Mouse (Mus musculus) gastrocnemius, postnatal 25 days (tissue): ENCODE data around the gene Proser1. TPM values are rescaled to one million over a fixed set of nuclear protein-coding genes. Genes with fewer than 3 reads are reported as not detected.

Experiments
- DNase-seq: peaks from one replicate; pipeline ENCODE4 v3.0.0; 2022
- long read RNA-seq, 2 experiments: library from polyadenylated mRNA; stranded (forward); transcript quantifications; one replicate each; pipeline ENCODE4 v2.0.0; 2021
- total RNA-seq, 2 experiments: library from RNA; stranded (reverse); gene quantifications; 1 replicate in 1 of 2; 2 replicates in 1 of 2; pipeline ENCODE4 v1.2.3; 2021

Gene Proser1
- total RNA-seq = 1 to 10 TPM; 6.0 to 6.8 TPM
- long read RNA-seq, experiment 1, full-length matches to known transcripts = 1 of 1 reads
- long read RNA-seq, experiment 1, partial matches to known transcripts = 0 of 1 reads
- long read RNA-seq, experiment 1, other reads (novel, unspliced or antisense) = 0 of 1 reads
- long read RNA-seq, experiment 2, partial matches to known transcripts = 1 of 1 reads
- long read RNA-seq, experiment 2, other reads (novel, unspliced or antisense) = 0 of 1 reads

GRCm38 (mm10) chr3:53463046-53463764, at the start of gene Proser1, which contains the start of gene Nhlrc3:
TSS of gene Proser1 (plus strand) at chr3:53463666.
TSS of gene Nhlrc3 (minus strand) at chr3:53463332.
- DNase-seq = peak; percentile 96

DNA sequence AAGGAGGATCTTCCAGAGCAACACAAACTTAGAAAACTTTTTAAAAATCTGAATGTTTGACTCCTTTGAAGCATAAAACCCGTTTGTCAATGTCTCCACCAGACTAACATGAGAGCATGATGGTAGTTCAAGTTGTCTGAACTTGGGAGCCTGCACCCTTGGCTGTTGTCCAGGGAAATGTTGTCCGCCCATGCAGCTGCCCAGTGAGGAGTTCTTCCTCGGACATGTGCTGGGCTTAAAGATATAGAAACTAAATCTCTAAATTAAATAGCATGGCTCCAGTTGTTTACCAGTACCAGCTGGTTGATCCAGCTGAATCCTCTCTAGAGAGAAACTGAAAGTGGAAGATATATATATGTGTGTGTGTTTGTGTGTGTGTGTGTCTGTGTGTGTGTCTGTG, 49.5 kb upstream of the Proser1 start:
- DNase-seq = no peak

DNA sequence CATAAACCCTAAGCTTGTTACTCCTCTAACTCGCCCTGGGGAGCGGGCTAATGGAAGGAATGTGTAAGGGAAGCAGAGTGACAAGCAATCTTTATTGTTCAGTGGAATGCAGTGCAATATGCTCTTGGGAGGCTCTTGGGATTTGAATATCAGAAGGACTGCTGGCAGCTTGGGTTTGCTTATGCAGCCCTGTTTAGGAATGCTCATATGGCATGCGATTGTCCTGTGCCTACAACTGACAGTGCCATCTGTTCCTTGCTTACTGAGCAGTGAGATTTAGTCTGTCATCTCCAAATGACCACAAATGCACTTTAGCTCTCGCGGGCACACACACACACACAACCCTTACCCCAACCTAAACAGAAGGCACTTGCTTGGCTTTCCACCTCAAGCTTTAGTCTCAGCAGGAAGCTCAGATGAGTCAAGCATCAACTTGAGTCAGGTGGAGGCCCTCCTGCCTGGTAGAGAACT, 47.4 kb upstream of the Proser1 start:
- DNase-seq = no peak

DNA sequence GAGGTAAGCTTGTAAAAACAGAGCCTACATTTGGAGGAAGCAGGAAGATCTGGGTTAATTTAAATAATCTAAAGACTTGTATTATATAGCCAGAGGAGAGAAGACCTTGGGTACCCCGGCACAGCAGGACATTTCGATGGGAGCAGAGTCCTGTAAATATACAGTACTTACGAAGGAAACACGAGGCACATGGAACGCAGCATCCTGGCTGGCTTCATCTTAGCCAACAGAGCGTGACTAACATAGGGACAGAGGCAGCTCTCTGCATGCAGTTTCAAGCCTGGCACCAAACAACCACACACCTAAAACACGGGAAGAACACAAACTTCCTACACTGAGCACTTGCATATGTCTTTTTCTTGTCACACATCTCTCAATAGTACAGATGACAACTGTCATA, 45.8 kb upstream of the Proser1 start:
- DNase-seq = no peak

- no peak for DNase-seq
Measured at GRCm38 (mm10) chr3:53421656-53422055, 41.8 kb upstream of the Proser1 start.

DNA sequence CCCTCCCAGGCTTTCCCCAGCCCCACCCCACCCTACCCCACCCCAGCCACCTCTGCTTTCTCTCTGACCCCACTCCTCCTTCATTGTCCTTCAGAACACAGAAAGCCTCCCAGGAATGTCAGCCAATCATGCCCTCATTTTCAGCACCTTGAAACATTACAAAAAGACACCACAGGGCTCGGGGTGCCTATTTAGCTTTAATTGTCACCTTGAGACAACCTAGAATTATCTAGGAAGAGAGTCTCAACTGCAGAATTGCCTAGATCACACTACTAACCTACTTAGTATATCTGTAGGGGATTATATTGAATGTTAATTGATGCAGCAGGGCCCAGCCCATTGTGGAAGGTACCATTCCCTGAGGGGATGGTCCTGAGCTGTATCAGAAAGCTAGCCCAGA, 40.8 kb upstream of the Proser1 start:
- DNase-seq = no peak

GRCm38 (mm10) chr3:53423576-53423975, 39.9 kb upstream of the Proser1 start:
- no peak for DNase-seq

DNA sequence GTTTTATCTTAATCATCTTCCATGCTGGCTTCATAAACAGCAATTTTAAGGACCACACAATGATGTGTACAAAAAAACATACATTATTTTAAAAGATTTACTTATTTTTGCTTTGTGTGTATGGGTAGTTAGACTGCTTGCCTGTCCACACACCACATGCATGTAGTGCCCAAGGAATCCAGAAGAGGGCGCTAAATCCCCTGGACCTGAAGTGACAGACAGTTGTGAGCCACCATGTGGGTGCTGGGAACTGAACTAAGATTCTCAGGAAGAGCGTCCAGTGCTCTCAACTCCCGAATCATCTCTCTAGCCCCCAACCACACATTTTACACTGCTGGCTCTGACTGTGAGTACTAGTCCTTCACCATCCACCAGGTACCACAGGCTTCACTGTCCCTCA, 28.9 kb upstream of the Proser1 start:
- DNase-seq = no peak

GRCm38 (mm10) chr3:53436550-53436949, 26.9 kb upstream of the Proser1 start:
- no peak for DNase-seq

GRCm38 (mm10) chr3:53445540-53445939, 17.9 kb upstream of the Proser1 start:
- DNase-seq = no peak

- DNase-seq = no peak
Measured at GRCm38 (mm10) chr3:53446801-53447200, 16.7 kb upstream of the Proser1 start.

DNA sequence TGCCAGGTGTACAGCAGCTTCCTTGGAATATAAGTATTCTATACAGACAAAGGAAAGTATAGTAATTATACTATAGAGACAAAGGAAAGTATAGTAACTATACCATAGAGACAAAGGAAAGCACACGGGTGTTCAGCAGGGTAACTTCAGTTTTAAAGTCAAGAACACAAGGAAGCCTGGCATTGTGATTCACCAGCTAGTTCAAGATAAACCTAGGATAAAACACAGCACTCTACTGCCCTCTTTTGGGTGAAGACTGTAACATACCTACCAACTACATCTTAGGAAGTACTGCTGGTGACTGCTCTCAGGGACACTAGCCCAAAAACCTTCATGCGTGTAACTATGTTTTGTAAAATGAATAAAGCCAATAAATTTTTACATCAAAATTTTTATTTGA, 15.3 kb upstream of the Proser1 start:
- DNase-seq = no peak

DNA sequence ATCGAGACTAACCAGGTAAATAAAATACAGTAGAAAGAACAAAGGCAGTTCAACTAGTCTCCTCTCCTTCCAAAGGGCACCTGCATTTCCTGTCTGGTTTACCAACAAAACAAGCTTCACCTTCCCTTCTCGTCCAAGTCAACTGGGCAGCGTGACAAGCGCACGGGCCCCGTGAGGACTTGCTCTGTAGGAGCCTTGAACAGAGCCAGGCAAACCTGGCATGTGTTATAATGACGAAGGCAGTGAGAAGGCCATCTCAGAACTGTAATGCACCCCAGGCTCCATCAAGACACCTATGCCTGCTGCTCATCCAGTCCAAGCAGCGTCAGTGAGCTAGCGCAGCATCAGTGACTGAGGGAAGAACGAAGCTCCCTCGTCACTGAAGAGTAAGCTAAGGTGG, 12.8 kb upstream of the Proser1 start:
- no peak for DNase-seq

GRCm38 (mm10) chr3:53452351-53452750, 11.1 kb upstream of the Proser1 start:
- DNase-seq = no peak

- DNase-seq = no peak
Measured at GRCm38 (mm10) chr3:53453346-53453745, 10.1 kb upstream of the Proser1 start.

DNA sequence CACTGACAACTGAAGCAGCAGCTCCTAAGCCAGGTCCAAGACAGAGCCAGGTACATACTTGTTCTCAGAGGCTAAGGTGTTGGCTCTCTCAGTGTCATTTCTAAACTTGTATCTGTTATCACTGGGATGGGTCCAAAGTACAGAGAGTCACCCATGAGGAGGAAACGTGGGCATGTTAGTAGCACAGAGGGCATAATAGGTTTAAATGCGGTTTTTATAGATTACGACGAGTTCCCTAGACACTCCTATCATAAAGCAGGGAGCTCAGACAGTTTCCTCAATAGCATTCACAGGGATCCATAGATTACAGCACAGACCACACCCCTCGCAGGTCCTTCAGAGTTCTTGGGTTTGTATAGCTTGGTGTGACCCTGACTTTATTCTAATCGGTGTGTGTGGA, 9.5 kb upstream of the Proser1 start:
- DNase-seq = no peak

DNA sequence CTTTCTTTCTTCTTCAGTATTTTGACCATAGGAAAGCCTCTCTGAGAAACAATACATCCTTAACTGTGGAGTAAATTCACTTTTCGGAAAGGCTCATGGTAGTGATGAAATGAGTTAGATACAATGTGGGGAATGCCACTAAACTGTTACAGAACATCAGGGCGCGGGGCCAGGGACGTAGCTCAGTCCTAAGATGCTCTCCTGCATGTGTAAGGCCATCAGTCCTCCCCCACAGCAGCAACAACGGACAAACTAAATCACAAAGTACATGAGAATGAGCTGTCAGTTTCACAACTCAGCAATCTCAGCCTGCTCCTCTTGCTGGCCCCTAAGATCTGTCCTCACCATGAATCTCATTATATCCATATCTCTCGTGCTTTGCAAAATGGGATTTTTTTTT, 8.9 kb upstream of the Proser1 start:
- no peak for DNase-seq

GRCm38 (mm10) chr3:53454984-53455383, 8.5 kb upstream of the Proser1 start:
- DNase-seq = no peak

DNA sequence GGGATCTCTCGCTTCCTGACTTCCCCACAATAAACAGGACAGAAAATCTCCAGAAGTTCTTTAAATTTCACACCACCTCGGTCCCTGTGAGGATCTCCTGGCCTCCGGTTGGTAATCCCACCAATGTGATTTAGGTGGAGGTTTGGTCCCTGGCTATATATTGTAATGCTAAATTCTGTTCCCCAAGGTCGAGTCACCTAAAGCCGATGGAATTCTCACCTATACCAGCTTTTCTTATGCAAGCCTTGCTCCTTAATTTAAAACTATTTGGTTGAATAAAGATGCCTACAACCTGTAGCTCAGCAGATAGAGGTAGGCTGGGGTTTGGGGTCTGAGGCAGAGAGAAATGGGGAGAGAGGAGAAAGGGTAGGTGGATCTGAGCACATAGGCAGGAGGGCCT, 5.7 kb upstream of the Proser1 start:
- DNase-seq = no peak

DNA sequence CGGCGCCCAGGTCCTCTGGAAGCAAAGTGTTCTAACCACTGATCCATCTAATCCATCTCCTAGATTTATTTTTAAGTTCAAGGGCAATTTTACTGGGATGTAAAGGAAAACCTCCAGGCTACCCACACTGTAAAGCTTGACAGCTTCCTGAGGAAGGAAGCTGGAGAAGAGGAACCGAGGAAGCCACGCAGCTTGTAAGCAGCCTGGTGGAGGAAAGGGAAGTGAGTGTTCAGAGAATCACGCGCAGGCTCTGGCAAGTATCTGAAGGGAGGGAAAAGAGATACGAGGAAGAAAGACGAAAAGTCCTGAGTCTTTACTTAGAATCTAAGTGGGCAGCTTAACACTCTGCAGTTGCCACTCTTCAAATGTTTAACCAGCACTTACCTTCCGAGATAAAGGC, 3.4 kb upstream of the Proser1 start:
- no peak for DNase-seq

DNA sequence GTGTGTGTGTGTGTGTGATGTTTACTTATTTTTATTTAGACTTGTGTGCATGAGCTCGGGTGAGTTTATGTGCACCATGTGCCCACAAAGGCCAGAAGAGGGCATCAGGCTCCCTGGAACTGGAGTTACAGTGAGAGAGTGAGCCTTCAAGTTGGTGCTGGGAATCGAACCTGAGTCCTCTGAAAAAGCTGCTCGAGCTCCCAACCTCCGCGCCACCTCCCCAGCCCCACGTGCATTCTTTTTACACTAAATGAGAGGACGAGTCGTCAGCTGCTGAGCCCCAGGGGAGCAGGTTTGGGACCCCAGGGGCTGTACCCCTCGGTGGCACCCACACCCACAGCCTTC, 793 bp upstream of the Proser1 start:
- DNase-seq = no peak

DNA sequence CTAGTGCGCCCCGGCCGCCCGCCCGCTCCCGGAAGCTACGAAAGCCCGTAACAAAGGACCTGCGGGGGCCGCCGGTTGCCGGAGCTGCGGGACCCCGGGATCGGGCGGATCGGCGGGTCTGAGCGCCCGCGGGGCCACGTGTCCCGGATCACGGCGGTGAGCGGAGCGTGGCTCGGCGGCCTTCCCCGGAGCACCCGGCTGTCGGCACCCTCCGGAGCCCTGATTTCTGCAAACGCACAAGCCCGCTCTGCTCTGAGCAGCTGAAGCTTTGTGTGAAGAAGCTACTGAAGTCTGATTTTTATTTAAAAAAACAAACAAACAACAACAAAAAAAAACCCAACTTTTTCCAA, 274 bp downstream of the Proser1 start:
- no peak for DNase-seq

- DNase-seq = no peak
Measured at GRCm38 (mm10) chr3:53464146-53464698, 756 bp downstream of the Proser1 start.

GRCm38 (mm10) chr3:53465330-53465729, 1.9 kb downstream of the Proser1 start:
- DNase-seq = no peak
